Mouse (Mus musculus) left cerebral cortex, postnatal 10 days (tissue): ENCODE results near the gene Cct5. TPM values are rescaled to one million over a fixed set of nuclear protein-coding genes. Genes with fewer than 3 reads are reported as not detected.

Source experiments
- total RNA-seq, 2 experiments: library from RNA; stranded (reverse); gene quantifications; 2 replicates each; pipeline ENCODE4 v1.2.3; 2021

The Cct5 gene
- total RNA-seq, 2 experiments from 2014 or later = 229 to 230 TPM

Other genes starting within 250 kb of the Cct5 start
- gene Ankrd33b, start 234.1 kb downstream of the Cct5 start, total RNA-seq = 1 to 10 TPM; 6.4 to 8.7 TPM
- gene Ropn1l, start 148.1 kb downstream of the Cct5 start, total RNA-seq = 1 to 10 TPM; 1.0 to 1.8 TPM
- gene March6, start 70.8 kb downstream of the Cct5 start, total RNA-seq = 100 to 1,000 TPM; 226 to 233 TPM
- gene Cmbl, start 36.4 kb downstream of the Cct5 start, total RNA-seq = 10 to 100 TPM; 13.5 to 17.3 TPM
- 10 to 100 TPM; 10.9 to 11.0 TPM for gene Fam173b, start within 50 bp of the Cct5 start, total RNA-seq